Mouse (Mus musculus) spleen, postnatal 14 days (tissue): ENCODE measurements around the gene Dnajc30.
"Not testable (repeated sequence)": the region's sequence is repeated elsewhere in the genome, so short reads cannot be mapped to it uniquely, and the experiment has no call there.

Experiments used
- DNase-seq, 2 experiments: peaks; one replicate each; pipeline ENCODE4 v3.0.0; 2021 to 2022; ENCODE audit warnings: low spot score in 2 of 2

Dnajc30 gene

DNA sequence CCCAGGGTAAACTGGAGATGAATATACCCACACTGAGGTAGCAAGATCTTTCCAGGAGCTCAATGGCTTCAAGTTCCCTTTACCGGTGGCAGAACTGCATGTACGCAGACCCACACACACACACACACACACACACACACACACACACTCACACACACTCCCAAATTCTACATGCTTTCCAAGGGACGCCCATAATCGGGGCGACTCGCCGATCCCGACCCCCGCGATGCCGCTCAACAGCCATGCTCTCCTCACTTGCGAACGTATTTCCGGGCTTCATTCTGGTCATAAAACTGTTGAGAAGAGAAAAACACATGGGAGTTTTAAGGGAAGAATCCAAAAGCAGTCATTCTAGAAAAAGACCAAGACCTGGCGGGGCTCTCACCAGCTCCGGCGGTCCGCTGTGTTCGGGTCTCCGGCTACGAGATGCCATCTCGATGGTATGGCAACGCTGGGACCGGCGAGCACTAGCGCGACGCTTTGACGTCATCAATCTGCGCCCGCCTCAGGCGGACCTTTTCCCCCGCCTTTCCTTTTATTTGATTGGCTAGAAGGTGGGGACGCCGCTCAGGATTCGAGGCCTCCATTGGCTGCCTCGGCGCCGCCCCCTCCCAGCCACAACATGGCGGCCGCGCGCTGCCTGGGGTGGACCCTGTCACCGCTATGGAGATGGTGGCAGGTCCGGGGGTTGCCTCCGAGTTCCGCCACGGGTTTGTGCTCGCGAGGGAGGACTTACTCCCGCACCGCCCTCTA lies at the start of gene Dnajc30:
Gene Dnajc30 (plus strand): TSS at position 574 of the 753 bp plus-strand sequence.
- peak; percentile 93 to 97 for DNase-seq

DNA sequence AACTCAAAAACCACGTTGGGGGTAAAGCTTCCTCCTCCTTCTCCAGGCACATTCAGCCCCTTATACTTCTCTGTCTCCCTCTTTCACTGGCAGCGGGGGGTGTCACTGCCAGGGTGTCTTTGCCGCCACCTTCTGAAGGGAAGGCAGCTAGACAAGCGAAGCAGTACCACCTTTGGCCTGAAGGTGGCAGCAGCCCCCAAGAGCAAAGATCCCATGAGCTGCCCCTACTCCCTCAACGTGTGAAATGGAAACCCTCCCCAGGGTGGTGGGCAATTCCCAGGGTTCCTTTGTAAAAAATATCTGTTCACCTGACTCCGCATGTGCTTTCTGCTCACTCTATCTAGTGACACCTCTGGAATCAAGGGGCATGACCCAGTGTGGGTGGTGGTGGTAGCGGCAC lies 48.5 kb upstream of the Dnajc30 start:
- DNase-seq: peak; percentile 71 to 83

DNA sequence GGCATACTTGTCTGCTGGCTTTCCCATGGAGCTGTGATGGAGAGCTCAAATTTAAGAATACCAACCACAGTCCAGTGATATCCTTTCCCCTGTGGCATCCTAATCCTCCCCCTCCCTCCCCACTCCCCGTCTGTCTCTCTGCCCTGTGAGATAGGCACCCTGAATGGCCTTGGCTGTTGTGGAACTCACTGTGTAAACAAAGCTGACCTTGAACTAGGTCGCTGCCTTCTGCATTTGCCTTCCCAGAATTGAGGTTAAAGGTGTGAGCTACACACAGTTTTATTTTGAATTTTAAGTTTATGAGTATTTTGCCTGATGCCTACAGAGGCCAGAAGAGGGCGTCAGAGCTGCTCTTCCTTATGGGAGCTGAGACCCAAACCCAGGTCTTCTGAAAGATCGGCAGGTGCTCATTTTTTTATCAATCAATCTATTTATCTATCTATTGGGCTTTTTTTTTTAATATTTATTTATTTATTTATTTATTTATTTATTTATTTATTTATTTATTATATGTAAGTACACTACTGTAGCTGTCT lies 47.7 kb upstream of the Dnajc30 start:
- DNase-seq: no peak

DNA sequence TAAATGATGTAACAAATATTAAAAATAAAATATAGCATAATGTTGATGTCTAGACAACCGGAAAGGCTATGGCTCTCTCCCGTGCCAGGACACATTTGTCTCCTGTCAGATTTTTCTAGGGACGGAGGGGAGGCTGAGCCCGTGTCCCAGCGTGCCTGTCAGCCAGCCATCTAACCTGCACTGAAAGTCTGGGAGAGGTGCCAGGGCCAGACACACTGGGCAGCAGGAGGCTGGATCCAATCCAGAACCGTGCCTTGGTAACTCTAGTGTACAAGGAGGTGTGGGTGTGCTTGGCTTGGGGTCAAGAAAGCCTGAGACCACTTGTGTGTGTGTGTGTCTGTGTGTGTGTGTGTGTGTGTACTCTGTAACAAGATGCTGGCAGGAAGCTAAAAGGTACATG lies 42.2 kb upstream of the Dnajc30 start:
- DNase-seq: no peak

DNA sequence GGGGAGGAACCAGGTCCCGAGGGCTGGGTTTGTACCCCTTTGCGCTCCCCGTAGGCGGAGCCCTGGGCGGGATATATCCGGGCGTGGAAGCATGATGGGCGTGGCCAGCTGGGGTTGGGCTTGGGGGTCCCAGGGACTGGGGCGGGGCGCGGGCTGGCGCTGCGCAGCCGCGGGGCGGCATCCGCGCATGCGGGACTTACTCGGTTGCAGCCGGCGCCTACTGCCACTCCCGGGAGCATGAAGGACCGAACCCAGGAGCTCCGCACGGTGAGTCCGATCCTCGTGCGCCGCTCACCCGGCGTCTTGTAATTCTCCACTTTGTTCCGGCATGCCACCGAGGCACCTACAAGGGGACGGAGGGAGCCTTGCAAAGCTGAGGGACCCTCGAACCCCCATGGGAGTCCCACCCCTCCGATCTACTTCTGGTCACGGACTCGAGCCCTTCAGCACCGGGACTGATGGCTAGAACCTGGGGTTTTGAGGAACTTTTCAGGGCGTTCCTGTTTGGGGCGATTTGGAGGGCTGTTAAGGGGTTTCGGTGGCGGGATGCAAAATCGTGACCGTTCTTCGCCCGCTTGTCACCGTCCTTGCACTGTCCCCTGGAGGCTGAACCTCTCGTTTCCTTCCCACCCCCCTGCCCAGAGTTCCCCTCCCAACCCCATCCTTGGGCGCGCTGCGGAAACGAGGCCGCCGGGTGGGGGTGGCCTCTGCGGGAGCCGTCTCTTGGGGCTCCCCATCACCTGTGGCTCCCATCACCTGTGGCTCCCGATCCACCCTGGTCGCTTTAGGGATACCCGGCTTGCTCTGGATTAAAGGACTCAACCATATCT lies 40.4 kb upstream of the Dnajc30 start, which contains the start of gene Stx1a:
Gene Stx1a (plus strand): TSS at position 139 of the 830 bp plus-strand sequence.
- peak; percentile 43 to 51 for DNase-seq

DNA sequence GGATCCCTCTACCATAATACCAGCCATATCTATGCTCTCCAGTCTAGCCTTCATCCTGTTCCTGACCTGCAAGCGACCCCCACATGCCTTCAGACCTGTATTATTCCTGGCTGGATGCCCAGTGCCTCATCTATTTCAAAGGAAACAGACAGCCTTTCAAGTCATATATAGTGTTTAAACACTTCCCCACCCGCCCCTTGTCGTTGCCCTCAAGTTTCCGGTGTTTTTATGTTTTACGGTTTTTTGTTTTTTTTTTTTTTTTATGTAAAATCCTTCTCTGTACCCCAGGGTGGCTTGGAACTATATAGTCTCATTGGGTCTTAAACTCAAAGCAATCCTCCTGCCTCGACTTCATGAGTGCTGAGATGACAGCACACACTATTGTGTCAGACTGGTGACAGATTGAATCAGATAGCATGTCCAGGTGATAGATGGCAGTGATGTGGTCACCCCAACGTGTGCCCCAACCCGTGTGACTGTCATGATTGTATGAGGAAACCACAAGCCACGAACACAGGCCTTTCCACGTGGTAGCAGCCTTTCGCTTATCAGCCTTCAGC lies 39.3 kb upstream of the Dnajc30 start:
- no peak for DNase-seq

DNA sequence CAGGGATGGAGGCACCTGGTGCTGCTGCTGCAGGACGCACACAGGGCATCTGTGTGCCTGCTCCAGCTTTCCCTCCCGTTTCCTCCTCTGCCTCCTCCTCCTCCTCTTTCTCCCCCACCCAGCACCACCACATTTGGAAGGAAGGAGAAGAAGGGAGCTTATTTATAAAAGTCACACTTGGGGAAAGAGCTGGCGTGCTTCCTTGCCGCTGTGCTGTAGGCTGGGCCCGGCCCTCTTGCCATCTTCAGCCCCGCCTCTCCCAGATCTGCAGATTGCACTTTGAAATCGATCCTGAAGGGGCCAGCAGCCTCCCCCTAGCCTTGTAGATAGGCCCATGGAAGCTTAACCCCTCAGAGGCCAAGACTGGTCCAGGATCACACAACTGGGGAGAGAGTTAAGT lies 38.1 kb upstream of the Dnajc30 start:
- DNase-seq: no peak

DNA sequence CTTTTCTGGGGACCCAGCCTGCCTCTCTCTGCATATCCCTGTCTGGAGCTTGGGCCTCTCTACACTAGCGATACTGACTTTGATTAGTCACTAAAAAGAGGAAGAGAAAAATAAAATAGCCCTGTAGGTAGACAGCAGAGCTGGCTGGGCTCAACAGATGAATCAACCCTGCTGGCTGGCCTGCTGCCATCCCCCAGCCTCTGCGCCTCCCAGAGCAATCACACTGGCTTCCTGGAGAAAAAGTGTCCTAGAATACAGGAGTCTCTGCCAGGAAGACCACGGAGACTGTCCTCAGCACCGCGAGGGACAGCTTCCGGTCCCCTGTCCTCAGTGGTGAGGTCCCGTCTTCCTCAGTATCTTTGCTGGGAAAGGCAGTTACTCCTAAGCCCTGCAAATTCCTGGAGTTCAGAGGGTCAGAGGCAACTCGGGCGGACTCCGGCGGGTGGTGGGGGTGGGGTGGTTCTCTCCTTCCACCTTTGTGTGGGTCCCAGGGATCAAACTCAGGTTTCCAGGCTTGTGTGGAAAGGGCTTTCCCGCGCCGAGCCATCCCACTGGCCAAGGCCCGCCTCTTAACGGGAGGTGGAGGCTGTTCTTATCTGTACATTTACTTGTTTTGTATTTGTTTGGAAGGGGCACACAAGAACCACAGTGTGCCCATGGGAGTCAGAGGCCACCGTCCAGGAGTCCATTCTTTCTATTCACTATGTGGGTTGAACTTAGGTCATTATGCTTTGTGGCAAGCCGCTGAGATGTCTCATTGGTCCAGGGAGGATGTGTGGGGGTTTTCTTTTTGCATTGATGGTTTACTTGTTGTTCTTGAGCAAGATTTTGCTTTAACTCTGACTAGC lies 34.8 kb upstream of the Dnajc30 start:
- DNase-seq: no peak

DNA sequence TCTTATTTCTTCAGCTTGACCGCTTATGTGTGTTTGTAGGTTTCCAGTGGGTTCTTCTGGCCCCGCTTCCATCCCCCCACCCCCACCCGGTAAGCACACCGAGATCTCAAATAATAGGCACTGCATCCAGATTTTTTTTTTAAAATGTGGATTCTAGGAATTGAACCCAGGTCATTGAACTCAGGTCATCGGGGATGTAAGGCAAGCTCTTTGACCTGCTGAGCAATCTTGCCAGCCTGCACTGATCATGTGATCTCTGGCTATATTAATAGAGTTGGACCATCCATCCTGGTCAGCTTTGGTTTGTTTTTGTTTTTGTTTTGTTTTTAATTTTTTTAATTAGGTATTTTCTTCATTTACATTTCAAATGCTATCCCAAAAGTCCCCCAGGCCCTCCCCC lies 31.4 kb upstream of the Dnajc30 start:
- DNase-seq: no peak

DNA sequence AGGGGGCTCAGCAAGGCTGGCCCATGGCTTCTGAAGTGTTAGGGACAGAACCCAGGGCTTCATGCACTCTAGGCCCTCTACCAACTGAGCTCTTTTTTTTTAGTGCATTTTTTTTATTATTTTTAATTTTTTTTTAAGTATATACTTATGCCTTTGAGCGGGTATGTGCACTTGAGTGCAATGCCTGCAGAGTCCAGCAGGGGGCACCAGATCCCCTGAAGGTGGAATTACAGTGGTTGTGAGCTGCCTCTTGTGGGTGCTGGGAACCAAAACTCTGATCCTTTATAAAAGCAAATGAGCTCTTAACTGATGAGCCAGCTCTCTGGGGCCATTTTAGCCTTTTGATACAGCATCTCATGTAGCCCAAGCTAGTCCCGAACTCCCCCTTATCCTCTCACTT lies 29.4 kb upstream of the Dnajc30 start:
- no peak for DNase-seq

DNA sequence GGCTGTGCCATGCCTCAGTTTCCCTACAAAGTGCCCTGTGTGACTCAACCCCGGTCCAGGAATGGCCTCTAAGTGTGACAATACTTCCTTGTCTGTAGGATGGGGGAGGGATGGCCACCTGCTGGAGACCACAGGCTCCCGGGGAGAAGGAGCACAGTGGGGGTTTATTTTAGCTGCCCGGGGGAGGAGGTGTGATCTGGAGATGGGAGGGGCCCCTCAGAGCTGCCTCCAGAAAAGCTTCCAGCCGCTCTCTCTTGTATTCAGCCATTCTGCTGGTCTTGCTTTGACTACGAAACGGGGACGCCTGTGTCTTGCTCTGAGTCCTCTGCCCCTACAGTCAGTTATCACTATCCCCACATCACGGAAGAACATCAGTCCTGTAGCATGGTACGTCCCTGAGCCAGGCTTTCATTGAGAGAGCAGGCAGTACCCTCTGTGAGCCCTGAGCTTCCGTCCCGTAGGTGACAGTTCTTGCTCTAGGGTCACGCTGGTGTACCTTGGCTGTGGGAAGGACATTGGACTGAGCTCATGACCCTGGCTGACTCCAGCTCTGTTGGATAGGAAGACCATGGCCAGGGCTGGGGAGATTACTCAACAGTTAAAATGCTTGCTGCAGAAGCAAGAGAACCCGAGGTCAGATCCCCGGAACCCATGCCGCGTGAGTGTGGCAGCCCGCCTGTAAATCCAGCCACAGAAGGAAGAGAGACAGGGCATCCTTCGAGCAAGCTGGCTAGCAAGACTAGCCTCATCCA lies 28.2 kb upstream of the Dnajc30 start:
- DNase-seq: no peak

DNA sequence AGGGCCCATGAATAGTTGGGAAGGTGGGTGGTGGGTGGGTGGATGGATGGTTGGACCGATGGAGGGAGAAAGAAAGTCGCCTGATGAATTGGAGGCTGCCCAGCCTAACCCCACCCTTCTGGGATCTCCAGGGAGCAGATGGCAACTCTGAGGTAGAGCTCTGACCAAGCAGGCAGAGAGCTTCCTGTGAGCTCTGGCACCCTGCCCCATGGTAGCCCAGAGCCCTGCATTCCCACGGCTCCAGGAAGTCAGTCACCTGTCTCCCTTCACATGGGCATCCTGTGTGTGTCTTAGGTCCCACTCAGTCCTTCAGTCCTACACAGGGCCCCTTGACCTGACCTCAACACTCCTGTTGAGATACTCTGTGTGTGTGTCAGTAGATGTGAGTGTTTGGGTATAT lies 26.1 kb upstream of the Dnajc30 start:
- DNase-seq: no peak

DNA sequence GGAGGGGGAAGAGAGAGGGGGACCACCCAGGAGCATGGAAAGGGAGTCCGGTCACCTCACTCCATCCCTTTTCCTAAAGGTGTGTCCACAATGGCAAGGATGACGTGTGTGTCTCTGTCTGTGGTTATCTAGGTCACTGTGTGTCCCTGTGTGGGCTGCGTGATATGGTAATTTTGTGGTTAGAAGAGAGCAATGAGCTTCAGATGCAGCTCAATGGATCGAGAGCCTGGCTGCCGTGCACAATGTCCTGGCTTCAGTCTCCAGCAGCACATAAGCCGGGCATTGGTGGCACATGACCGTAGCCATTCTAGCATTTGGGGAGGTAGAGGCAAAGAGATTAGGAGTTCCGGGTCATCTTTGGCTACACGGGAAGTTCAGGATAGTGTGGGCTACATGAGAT lies 24.5 kb upstream of the Dnajc30 start:
- DNase-seq: no peak

DNA sequence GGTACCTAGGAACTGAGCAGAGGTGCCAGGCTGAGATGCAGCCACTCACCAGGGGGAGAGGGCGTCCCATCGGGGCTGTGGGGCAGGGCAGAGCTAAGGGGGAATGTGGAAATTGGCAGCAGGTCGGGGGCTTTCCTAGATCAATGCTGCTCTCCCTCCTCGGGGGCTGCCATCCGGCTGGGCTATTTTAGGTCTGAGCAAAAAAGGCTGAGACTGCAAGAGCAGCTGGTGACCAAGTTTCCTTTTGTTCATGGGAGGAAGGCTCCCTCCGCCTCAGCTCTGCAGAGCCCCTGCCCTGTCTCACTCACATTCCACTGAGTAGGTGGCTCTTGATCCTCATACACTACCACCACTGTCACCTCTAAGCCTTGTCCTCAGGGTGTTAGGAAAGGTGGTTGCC lies 23.9 kb upstream of the Dnajc30 start:
- no peak for DNase-seq

DNA sequence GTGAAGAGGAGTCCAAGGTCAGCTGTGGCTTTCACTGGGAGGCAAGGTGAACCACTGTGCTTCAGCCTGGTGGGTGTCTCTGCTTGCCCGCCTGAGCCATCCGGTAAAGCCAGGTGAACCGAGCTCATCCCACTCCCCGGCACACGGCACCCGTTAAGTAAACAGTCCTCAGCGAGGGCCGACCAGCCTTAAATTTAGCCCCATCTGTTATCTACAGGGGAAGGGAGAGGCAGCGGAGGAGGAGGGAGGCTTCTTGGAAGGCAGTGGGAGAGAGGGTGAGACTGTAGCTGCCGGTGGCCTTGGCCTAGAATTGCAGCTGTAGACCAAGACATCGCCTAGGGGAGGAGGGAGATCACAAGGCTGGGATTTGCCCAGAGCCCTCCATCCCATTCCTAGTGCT lies 23.2 kb upstream of the Dnajc30 start:
- DNase-seq: no peak

DNA sequence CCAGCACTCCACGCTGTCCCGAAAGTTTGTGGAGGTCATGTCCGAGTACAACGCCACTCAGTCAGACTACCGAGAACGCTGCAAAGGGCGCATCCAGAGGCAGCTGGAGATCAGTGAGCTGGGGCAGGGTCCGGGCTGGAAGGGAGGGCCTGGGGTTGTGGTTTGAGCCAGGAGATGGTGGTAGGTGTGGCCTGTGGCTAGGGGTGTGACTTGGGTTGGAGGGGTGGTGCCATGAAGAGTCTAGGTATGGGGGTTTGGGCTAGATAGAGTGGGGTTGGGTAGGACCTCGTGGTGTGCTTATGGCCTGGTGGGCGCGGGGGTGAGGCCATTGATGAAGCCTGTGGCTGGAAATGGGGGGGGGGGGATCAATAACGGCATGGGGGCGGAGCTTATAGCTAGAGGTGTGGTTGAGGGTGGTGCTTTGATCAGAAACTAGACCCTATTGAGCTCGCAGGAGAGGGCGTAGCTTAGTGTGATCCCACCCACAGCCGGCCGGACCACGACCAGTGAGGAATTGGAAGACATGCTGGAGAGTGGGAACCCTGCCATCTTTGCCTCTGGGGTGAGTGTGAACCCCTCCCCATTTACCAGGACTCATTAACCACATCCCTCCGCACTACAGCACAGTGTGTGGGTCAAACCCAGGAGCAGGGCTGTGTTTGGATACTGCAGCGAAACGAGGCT lies 21.8 kb upstream of the Dnajc30 start:
- no peak for DNase-seq

DNA sequence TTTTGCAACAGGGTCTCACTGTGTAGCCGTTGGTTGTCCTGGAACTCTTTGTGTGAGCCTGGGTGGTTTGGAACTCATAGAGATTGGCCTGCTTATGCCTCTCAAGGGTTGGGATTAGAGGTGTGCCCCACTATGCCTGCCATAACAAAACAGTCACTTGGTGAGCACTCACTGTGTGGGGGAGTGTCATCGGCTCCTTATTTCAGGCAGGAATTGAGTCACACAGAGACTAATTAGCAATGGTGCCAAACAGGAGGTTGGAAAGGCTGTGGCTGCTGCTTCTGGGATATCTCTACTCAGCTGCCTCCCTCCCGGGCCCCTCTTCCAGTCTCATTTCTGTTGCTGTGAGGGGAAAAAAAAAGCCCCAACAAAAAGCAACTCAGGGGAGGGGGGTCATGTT lies 19.4 kb upstream of the Dnajc30 start:
- DNase-seq: no peak

DNA sequence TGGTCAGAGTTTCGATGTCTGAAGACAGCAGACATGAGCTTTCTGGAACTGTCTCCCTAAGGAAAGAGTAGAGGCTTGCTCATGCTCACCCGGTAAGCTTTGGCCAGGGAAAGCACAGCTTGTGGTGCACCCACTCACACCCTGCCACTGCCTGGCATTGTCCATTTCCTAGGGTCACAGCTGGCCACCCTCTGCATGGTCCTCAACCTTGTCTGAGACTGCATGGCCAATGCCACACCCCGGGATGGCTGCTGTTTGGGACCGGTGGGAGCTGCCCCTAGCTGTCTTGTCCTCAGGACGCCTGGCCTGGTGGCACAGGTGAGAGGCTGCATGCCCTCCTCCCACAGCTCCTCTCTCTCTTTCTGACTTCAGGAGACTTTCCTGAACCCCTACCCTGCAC lies 15.5 kb upstream of the Dnajc30 start:
- DNase-seq: no peak

DNA sequence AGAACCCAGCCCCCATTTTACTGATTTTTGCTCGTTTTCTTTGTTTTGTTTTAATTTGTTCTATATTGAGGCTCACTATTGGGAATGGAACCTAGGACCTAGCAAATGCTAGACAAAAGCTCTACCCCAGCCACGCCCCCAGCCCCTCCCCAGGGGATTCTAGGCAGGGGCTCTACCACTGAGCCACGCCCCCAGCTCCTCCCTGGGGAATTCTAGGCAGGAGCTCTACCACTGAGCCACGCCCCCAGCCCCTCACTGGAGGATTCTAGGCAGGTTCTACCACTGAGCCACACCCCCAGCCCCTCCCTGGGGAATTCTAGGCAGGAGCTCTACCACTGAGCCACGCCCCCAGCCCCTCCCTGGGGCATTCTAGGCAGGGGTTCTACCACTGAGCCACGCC lies 14.7 kb upstream of the Dnajc30 start:
- not testable (repeated sequence) for DNase-seq

DNA sequence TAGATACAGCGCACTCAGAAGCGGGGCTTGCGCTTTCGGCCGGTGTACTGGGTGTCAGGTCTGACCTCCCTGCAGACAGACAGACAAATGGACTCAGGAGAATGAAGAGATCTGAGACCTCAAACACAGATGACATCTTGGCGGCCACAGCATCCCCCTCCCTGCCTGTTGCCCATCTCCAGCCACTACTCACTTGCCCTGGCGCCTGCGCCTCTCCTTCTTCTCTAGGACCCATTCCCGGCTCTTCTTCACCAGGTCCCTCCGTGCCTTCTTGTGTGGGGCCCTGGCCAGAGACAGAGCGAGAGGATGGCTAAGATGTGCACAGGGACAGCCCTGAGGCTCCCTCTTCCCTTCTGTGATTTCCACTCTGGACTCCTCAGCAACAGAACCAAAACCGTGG lies 10.6 kb upstream of the Dnajc30 start:
- no peak for DNase-seq
